Mouse (Mus musculus): ENCODE measurements around the gene Zswim4. TPM values are rescaled to one million over a fixed set of nuclear protein-coding genes. Genes with fewer than 3 reads are reported as not detected.
A peak's percentile ranks its signal among the peaks of the same experiment; 100 is the strongest.

The Zswim4 gene
- polyA plus RNA-seq, 1 experiment from 2014 or later = 9.0 TPM

GRCm38 (mm10) chr8:84202938-84203917, 33.6 kb downstream of the Zswim4 start:
- Histone ChIP-seq H3K36me3 (no peaks in the 10 kb centered on the region), H3K9me3 (no peaks in the 10 kb centered on the region), H3K27me3 (replicated peaks) (no peaks in the 10 kb centered on the region), H3K4me2 (replicated peaks) (peak overlapping the region; percentile 94), H3K4me1 (replicated peaks) (peaks cover 61% of the 10 kb centered on the region), H3K27ac (peak overlapping the region; percentile 94), H3K9ac (peak overlapping the region; percentile 64), H3K4me3 (replicated peaks) (peak overlapping the region; percentile 73)
- peak; percentile 52 for ATAC-seq
- 7% methylated on average over 34 of the region's 34 CpGs for WGBS

- H3K27me3 ChIP-seq (replicated peaks) = no peaks in the 10 kb centered on the region
- 0 out of 2 replicates have a peak overlapping the region, but pooled peaks have one; percentile 12 for H3K9ac ChIP-seq
- peak overlapping the region; percentile 73 for H3K4me3 ChIP-seq (replicated peaks)
- no peak for ATAC-seq
- peaks cover 61% of the 10 kb centered on the region for H3K4me1 ChIP-seq (replicated peaks)
- WGBS = 78% methylated on average over 9 of the region's 9 CpGs
- H3K9me3 ChIP-seq = no peaks in the 10 kb centered on the region
- peak overlapping the region; percentile 94 for H3K27ac ChIP-seq
- peak overlapping the region; percentile 94 for H3K4me2 ChIP-seq (replicated peaks)
- H3K36me3 ChIP-seq = no peaks in the 10 kb centered on the region
These were observed 34.4 kb downstream of the Zswim4 start for GRCm38 (mm10) chr8:84202466-84202865.

- Histone ChIP-seq H3K4me1 (replicated peaks) (peaks cover 60% of the 10 kb centered on the region), H3K27me3 (replicated peaks) (no peaks in the 10 kb centered on the region)
These were observed 35.2 kb downstream of the Zswim4 start for GRCm38 (mm10) chr8:84201545-84202245.

GRCm38 (mm10) chr8:84200652-84201544, 36.0 kb downstream of the Zswim4 start:
- peak overlapping the region; percentile 94 for H3K4me2 ChIP-seq (replicated peaks)
- H3K27me3 ChIP-seq (replicated peaks) = no peaks in the 10 kb centered on the region
- peaks cover 60% of the 10 kb centered on the region for H3K4me1 ChIP-seq (replicated peaks)
- peak overlapping the region; percentile 73 for H3K9ac ChIP-seq
- H3K27ac ChIP-seq = peak overlapping the region; percentile 82
- H3K9me3 ChIP-seq = no peaks in the 10 kb centered on the region
- peak; percentile 36 for ATAC-seq
- no peaks in the 10 kb centered on the region for H3K36me3 ChIP-seq
- WGBS = 3% methylated on average over 60 of the region's 70 CpGs
- peak overlapping the region; percentile 73 for H3K4me3 ChIP-seq (replicated peaks)

More at GRCm38 (mm10) chr8:84201545-84202245, 35.2 kb downstream of the Zswim4 start:
- peak overlapping the region; percentile 73 for H3K9ac ChIP-seq
- no peaks in the 10 kb centered on the region for H3K36me3 ChIP-seq
- peak overlapping the region; percentile 82 for H3K27ac ChIP-seq
- no peak; the same call in 1 of the 2 replicates for ATAC-seq
- H3K4me3 ChIP-seq (replicated peaks) = peak overlapping the region; percentile 73
- peak overlapping the region; percentile 94 for H3K4me2 ChIP-seq (replicated peaks)
- no peaks in the 10 kb centered on the region for H3K9me3 ChIP-seq
- WGBS = 41% methylated on average over 15 of the region's 15 CpGs

- H3K4me1 ChIP-seq (replicated peaks) = peaks cover 60% of the 10 kb centered on the region
- ATAC-seq = no peak
- no peaks in the 10 kb centered on the region for H3K9me3 ChIP-seq
- H3K27ac ChIP-seq = peak overlapping the region; percentile 82
- H3K9ac ChIP-seq = peak overlapping the region; percentile 73; the same call in 1 of the 2 replicates
- H3K4me2 ChIP-seq (replicated peaks) = peak overlapping the region; percentile 94
- H3K4me3 ChIP-seq (replicated peaks) = peak overlapping the region; percentile 73
- no peaks in the 10 kb centered on the region for H3K27me3 ChIP-seq (replicated peaks)
- H3K36me3 ChIP-seq = no peaks in the 10 kb centered on the region
- WGBS = 20% methylated on average over 8 of the region's 8 CpGs
These were observed 36.7 kb downstream of the Zswim4 start for GRCm38 (mm10) chr8:84200126-84200555.

GRCm38 (mm10) chr8:84199348-84200125, 37.3 kb downstream of the Zswim4 start:
- no peak for ATAC-seq
- Histone ChIP-seq H3K4me3 (replicated peaks) (no peak overlapping the region), H3K4me1 (replicated peaks) (peaks cover 60% of the 10 kb centered on the region), H3K27ac (peak overlapping the region; percentile 93), H3K4me2 (replicated peaks) (peak overlapping the region; percentile 94), H3K9ac (no peak overlapping the region), H3K36me3 (no peaks in the 10 kb centered on the region), H3K27me3 (replicated peaks) (no peaks in the 10 kb centered on the region), H3K9me3 (no peaks in the 10 kb centered on the region)
- 45% methylated on average over 11 of the region's 11 CpGs for WGBS

GRCm38 (mm10) chr8:84198871-84199270, 38.0 kb downstream of the Zswim4 start:
- Histone ChIP-seq H3K9ac (no peak overlapping the region), H3K4me3 (replicated peaks) (no peak overlapping the region), H3K36me3 (no peaks in the 10 kb centered on the region), H3K27ac (peak overlapping the region; percentile 93), H3K9me3 (no peaks in the 10 kb centered on the region), H3K4me1 (replicated peaks) (peaks cover 56% of the 10 kb centered on the region), H3K4me2 (replicated peaks) (peak overlapping the region; percentile 82), H3K27me3 (replicated peaks) (no peaks in the 10 kb centered on the region)
- no peak for ATAC-seq
- WGBS = 28% methylated on average over 4 of the region's 4 CpGs

GRCm38 (mm10) chr8:84197922-84198774, 38.7 kb downstream of the Zswim4 start:
- Histone ChIP-seq H3K9ac (peak overlapping the region; percentile 50), H3K27me3 (replicated peaks) (no peaks in the 10 kb centered on the region), H3K9me3 (no peaks in the 10 kb centered on the region), H3K36me3 (no peaks in the 10 kb centered on the region), H3K4me2 (replicated peaks) (peak overlapping the region; percentile 82), H3K27ac (peak overlapping the region; percentile 93), H3K4me3 (replicated peaks) (peak overlapping the region; percentile 52), H3K4me1 (replicated peaks) (peaks cover 49% of the 10 kb centered on the region)
- WGBS = 2% methylated on average over 30 of the region's 30 CpGs
- peak; percentile 78 for ATAC-seq

GRCm38 (mm10) chr8:84197141-84197921, 39.5 kb downstream of the Zswim4 start:
- Histone ChIP-seq H3K9me3 (no peaks in the 10 kb centered on the region), H3K9ac (peak overlapping the region; percentile 50), H3K4me3 (replicated peaks) (peak overlapping the region; percentile 52), H3K4me2 (replicated peaks) (peak overlapping the region; percentile 82), H3K27me3 (replicated peaks) (no peaks in the 10 kb centered on the region), H3K4me1 (replicated peaks) (peaks cover 49% of the 10 kb centered on the region), H3K36me3 (no peaks in the 10 kb centered on the region), H3K27ac (peak overlapping the region; percentile 93)
- ATAC-seq = peak; percentile 48
- 3% methylated on average over 43 of the region's 43 CpGs for WGBS

All from intestine, embryonic 15.5 days (tissue).